Mouse (Mus musculus) yolk sac, embryonic 10.5 days (tissue): ENCODE data around the gene Slc26a9.

Experiments
- DNase-seq: peaks from one replicate; pipeline ENCODE4 v3.0.0-alpha.2; 2017; ENCODE audit warnings: low spot score

Slc26a9 gene

DNA sequence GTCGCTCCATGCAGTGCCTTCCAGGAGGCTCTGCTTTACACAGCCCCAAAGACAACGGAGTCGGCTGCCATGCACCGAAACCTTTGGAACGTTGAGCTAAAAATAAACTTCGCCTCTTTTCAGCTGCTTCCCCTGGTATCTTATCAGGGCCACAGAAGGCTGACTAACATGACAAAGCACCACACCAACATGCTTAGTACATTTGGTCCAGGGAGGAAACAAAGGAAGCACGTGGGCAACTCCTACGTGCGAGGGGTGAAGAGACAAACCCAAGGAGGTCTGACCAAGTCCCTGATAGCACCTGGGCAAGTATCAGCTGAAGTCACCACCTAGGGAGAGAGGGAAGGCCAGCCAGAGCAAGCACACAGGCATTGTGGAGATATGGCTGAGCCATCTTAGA lies 7.3 kb upstream of the Slc26a9 start:
- DNase-seq: no peak

DNA sequence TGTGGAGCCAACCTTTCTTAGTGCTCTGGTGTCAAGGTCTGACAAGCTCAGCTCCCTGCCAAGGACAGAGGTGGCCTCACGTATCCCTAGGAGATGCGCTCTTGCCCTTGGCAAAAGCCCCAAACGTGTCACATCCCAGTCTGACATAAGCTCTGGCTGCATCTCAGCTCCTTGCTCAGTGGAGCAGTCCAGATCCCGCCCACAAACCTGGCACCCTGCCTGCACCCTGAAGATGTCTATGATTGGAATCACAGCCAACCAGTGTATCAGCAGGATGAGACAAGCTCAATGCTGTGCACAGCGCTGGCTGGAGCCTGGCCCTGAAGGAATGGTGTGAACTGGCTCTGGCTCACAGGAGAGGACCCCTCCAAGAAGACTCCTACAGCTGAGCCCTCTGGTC lies 6.6 kb upstream of the Slc26a9 start:
- DNase-seq: no peak

DNA sequence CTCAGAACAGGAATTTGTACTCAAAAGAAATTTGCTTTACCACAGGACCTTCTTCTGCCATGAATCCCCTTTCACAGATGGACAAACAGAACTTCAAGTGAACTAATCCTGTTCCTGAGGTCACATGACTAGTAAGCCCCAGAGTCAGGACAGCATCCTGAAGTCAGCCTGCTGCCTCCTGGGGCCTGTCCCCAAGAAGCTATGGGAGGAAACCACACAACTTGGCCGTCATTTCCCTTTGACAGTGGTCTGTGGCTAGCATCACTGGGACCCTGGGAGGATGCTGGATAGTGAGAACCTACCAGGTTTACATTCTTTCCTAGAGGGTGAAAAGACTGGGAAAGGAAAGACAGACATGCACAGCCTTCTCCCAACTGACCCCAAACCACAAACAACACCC lies 5.1 kb upstream of the Slc26a9 start:
- DNase-seq: no peak

DNA sequence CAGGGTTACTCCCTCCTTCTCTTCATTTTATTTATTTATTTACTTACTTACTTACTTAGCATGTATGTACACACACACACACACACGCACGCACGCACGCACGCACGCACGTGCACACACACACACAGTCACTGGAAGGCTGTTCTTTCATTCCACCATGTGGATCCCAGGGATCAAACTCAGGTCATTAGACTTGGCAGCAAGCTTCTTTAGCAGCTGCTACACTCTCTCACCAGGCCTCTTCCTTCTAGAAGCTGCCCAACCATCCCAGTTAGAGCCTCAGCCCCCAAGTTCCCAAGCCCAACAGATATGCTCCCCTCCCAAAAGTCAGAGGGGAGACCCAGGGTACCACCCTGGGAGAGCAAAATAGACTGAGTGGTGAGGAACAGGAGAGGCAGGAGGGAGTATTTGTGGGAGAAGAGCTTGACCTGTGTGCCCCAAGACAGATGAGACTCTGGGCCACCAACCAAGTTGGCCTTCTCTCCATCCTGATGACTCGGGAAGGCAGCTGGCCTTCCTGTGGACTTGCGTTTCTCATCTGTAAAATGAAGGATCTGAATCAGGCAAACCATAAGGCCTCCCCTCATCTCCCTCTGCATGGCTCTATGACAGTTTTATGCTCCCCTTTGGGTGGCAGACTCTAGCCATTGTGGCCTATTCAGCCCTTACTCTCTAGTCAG lies 4.2 kb upstream of the Slc26a9 start:
- DNase-seq: no peak

DNA sequence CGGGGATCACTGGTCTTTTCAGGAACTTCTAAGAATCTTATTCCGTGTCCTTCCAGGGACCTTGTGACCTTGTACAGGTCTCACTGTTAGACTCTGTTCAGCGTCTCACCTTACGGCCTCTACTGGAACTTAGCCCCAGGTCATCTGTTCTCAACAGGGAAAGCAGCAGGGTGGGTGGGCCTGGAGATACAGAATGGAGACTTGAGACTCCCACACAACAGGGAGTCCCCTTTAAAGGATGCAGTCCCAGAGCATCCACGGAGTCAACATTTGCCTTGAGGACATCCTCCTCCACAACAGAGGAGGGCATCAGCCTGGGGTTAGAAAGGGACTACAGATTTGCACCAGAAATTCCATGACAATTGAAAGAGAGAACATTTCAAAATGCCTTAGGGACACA lies 1.6 kb downstream of the Slc26a9 start:
- no peak for DNase-seq

DNA sequence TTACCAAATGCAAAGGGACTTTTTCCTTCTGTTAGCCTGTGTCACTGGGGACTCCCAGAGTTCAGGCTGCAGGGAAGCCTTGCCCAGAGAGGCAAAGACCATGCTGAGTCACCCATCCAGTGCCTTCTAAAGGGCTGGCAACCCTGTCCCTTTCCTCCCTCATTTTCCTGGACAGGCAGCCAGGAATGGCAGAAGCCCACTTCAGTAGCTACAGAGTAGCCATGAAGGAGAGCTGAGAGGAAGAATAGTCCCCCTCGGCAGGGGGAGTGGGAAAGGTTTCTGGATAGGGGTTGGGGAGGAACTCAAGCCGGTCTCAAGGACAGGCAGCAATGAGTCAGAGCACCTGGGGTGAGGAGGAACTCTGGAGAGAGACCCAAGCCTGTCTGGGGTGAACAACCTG lies 3.9 kb downstream of the Slc26a9 start:
- no peak for DNase-seq

DNA sequence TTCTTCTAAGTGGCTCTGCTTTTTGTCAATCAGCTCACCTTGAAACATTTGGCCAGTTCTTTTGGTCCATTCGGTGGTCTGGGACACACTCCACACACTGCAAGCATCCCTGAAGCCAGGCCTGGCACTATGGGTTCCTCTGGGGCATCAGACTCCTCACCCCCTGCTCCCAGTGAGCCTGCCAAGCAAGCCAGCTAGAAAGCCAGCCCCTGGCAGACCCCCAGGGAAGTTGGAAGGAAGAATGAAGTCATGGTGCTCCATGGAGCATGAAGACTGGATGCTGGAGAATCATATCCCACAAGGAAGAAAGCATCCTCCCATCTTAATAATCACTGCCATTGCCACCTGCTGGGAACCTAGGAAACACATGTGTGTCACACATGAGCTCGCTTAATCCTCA lies 4.8 kb downstream of the Slc26a9 start:
- no peak for DNase-seq

DNA sequence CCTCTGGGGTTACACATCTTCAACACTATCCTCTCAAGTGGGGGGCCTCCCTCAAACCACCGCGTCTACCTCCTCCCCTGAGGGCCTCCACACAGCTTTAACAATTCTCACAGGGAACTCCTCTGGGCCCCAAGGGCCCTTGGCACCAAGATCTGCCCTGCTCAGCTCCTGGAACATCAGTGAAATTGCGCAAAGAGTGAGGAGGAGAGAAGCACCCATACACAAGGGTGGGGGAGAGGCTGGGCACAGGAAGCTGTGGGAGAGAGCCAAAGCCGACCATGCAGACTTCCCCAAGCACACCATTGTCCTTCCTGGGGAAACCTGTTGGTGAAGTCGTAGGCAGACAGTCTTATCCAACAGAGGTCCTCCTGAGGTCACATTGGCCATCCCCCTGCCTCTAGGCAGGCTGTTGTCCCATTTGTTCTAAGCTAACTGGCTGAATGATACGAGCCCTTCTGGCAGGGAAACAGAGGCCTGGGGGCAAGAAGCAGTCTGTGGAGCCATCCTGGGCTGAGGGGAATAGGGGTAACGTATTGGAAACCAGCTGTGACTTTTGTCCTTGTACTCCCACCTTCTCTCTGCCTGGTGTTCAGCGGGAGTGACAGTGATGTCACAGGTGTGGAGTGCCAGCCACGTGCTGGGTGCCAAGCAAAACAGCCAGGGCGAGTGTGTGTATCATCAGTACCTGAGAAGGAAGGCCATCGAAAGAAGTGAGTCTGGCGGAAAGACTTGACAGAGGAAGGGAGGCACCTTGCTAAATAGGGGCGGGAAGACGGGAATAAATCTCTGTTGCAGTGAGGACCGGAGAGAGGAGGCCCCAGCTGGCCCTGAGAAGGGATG lies 6.1 kb downstream of the Slc26a9 start:
- no peak for DNase-seq

DNA sequence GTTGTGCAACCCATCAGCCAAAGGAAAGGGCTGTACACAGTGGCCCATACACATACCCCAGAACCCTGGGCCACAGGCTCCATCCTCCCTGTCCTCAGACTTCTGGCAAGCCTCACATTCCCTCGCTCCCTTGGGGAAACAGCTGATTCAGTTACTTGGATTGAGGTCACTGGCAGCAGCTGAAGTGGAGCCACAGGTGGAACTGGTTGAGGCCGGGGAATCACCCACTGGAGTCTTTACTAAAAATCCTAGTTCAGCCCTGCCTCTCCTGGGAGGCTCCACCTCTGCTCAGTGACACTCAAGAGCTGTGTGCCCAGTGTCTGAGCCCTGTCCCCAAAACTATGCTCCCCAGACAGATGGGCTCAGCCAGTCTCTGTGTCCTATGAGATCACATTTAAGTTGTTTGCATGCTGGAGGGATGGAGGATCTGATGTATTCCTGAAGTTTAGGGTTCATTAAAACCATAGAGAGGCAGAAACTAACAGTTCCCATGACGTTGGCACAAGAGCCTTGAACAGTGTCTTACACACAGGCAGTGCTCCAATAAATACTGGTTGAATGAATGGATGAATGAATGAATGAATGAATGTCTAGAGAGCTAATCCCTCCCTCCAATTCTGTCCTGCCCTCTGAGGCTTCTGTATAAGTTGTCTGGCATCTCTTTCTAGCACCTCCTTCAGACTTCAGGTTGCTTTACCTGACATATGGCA lies 7.5 kb downstream of the Slc26a9 start:
- DNase-seq: no peak

DNA sequence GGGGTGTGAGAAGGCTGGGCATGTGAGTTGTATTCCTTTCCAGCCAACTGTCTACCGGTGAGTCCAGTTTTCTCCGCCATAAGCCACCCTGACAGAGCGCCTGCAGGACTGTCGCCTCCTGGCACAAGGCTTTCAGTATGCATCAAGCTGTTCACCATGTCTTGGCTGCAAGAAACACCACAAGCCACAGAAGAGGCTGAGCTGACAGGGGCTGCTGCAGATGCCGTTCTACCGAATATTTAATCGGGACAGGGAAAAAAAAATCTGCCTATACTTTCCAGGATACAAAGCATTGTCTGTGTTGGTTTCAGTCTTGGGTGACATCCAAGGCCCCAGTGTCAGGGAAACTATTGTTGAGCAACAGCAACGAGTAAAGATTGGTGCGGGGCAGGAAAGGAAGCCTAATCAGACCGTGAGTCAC lies 8.1 kb downstream of the Slc26a9 start:
- no peak for DNase-seq

DNA sequence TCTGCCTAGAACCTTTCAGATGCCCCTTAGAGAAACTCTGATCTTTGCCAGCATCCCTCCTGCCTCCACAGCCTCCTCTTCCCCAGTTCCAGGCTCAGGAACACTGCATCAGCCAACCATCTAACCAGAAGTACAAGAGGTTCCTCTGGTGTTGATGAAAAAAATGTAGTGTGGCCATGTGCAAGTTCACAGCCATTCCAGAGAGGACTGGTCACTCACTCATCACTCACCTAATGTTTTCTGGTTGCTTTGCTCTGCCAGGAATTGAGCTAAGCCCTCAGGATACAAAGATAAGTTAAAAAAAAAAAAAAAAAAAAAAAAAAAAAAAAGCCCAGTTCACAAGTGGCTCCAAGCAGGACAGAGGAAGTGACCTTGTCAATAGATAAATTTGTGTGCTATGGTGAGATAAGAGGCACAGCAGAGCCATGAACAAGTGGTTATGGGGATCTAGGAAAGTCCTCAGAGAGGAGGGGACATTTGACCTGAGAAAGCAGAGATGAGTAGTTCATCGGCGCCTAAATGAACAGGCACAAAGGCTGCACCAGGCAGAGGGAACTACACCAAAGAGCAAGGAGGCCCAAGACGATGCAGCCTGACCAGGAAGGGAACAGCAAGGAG lies 10.5 kb downstream of the Slc26a9 start:
- no peak for DNase-seq

DNA sequence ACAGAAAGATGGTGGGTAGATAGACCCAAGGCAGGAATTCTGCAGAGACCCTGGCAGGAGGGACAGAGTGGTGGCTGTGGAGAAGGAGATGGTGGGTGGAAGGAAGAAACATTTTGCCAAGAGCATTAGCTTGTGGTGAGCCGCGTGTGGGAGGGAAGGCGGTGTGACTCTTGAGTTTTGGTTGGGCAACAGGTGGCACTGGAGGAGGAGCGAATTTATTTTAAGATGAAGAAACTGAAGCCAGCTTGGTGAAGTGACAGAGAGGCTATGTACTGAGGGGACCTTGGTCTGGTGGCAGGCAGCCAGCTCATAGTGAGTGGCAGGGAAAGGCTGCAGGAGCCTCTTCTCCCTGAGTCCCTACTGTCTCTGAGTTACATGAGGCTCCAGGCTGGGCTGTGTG lies 11.1 kb downstream of the Slc26a9 start:
- no peak for DNase-seq

DNA sequence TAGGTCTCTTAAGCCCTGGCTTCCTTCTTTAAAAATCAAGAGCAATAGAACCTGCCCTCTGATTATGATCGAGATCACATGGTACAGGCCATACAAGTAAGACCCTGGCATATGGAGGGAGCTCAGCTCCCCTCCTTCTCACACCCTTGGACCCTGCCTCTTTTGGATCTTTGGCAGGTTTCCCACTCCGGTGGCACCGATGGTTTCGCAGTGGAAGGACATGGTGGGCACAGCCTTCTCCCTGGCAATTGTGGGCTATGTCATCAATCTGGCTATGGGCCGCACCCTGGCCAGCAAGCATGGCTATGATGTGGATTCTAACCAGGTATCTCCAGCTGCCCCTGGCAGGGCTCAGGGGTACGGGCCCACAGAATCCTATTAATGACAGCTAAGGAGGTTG lies 13.4 kb downstream of the Slc26a9 start:
- DNase-seq: no peak

DNA sequence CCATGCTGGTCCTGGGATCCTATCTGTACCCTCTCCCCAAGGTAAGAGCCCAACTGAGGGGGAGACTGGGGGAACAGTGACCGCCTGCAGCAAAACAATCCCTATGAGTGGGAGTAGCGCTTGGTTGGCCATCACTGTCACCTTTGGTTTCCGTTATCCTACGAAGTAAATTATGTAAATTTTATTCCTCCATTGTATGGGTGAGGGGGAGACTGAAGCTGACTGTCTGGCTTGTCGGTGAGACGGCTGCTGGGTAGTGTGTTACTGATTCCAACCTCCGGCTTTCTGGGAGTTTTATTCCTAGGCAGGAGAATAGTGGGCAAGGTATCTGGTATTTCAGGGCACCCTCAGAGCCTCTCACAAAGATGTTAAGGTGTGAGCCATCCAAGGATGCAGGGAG lies 15.0 kb downstream of the Slc26a9 start:
- DNase-seq: no peak

DNA sequence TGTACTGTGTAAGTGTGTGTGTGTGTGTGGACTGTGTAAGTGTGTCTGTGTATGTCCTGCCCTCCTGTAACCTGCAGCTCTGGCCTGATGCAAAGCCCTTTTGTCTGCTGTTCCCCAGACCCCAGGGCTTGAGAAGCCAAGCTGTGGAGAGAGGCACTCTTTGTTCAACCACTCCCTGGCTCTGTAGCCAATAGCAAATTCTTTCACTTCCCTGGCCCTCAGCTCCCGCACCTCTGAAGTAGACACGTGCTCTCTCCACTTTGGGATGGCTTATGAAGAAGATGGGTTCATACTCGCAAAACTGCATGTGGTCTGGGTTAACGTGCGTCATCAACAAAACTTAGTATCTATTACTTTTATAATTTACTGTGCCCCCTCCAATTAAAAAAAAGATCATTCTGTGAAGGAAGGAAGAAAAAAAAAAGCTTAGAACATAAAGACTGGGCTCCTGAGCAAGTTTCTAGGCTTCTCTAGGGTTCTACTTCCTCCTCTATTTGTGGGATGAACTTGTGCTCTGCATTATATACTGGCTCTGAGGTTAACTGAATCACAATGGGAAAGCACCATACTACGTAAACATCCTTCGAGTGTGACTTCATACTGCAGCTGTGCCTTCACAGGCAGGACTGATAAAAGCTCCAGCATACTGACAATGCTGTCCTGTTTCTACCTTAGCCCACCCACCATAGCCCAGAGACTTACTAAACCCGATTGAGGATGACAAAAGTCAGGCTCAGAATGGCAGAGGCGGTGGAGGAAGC lies 16.0 kb downstream of the Slc26a9 start:
- DNase-seq: no peak

DNA sequence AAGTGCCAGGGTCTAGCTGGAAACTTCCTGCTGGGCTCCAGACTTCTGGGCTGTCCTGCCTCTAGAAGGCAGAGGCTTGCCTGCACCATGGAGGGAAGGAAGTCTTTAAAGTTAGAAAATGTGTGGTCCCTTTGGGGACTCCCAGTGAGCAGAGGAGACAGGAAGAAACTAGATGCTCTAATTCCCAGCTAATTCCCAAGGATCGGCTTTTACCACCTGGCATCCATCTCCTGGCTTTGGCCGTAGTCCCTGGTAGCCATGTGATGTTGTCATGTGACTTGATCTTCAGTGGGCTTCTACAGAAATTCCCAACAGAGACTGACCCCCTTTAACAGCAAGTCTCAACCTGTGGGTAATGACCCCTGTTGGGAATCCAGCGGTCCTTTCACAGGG lies 16.6 kb downstream of the Slc26a9 start:
- DNase-seq: no peak

DNA sequence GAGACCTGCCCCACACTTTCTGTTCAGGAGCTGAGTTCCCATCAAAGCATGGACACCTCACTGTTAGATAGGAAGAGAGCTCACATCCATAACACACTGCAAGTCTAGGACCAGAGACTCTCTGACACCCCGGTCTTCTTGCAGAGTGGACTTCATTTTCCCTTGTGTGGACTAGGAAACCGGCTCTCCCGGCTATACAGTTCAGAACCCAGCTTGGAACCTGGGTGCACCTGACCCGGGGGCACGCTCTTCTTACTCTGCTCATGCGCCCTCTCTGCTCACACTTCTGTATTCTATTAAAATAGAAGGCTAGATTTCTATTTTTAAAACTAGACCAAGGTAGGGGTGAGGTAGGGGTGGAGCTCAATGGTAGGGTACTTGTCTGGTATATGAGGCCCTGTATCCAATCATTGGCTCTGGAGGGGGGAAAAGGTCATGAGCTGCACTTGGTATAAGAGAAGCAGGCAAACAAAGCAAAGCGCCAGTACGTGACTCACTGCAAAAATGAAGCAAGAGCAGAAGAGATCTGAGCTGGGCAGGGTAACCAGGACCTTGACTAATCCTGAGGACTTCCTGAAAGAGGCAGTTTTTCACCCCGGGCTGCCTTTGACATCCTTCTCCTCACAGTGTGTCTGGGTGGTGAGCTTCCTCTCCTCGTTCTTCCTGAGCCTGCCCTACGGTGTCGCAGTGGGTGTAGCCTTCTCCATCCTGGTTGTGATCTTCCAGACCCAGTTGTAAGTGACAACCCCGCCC lies 17.4 kb downstream of the Slc26a9 start:
- DNase-seq: no peak

DNA sequence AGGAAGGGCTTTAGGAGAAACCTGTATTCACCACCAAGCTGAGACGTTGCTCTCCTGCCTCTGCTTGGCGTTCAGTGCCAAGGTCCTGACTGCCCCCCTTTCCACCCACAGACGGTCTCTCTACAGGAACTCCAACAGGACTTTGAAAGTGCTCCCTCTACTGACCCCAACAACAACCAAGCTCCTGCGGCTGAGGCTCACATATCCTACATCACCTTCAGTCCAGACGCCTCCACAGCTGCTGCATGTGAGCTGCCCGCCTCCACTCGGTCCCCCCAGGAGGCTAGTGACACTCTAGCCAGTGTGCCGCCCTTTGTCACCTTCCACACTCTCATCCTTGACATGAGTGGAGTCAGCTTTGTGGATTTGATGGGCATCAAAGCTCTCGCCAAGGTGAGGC lies 19.9 kb downstream of the Slc26a9 start:
- DNase-seq: no peak

DNA sequence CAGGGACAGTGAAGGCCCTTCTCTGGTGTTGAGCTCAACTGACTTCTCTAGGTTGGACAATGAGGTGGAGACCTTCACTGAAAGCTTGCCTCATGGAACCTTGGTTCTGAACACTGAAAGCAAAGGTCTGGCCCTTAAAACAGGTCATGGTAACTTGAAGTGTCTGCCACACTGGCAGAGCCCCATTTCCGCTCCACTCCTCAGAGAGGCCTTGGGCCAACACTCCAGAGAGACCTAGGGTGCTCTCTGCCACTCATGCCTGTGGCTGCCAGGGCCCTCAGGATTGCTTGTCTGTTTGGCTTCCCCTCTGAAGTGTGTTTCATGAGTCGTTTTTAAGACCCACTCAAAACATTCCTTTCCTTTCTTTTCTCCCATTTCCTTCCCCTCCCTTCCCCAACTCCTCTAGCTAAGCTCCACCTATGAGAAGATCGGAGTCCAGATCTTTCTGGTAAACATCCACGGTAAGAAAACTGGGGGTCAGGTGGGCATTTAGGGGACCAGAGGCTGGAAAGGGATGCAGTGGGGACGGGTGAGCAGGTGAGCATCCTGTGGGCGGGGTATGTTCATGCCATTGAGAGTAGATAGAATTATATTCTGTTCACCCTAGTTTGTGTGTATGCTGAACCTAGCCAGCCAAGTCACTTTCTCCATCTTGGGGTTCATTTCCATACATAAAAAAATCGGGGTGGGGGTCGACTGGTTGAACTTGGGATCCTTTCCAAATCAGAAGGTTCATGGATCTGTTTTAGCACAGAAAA lies 20.9 kb downstream of the Slc26a9 start:
- DNase-seq: no peak

DNA sequence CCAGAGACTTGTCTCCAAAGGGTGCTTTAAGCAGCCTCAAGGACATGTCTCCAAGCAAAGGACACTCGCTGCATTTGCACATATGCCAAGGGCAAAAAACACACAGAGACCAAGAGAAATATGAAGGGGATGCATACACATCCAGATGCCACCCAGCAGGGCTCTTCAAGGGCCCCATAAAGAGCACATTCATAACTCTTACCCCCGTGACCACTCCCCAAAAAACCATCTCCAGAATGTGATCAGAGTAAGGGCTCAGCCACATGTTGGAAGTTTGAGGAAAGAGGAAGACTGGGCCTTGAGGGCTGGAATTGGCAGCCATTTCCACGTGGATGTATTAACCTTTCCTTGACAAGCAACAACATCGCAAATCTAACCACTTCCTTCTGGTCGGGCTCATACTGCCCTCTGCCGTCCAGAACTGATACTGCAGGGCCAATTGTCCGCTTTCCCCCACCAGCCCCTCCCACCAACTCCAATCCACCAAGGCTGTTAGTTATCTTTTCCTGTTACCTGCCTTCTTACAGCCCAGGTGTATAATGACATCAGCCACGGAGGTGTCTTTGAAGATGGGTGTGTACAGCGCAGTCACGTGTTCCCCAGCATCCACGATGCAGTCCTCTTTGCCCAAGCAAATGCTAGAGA lies 21.7 kb downstream of the Slc26a9 start:
- DNase-seq: peak; percentile 60
